Mouse (Mus musculus) lung, postnatal 4 days (tissue): ENCODE measurements around the gene Tnk2.
A peak's percentile ranks its signal among the peaks of the same experiment; 100 is the strongest.

ENCODE experiments used
- DNase-seq, 2 experiments: peaks; one replicate each; pipeline ENCODE4 v3.0.0; 2021

The Tnk2 gene

GRCm38 (mm10) chr16:32679976-32680375 lies 36.3 kb downstream of the Tnk2 start:
- DNase-seq: peak in 1 of 2 experiments; percentile 23

- peak in 1 of 2 experiments; percentile 24 for DNase-seq
Measured at GRCm38 (mm10) chr16:32680806-32681205, 37.1 kb downstream of the Tnk2 start.

DNA sequence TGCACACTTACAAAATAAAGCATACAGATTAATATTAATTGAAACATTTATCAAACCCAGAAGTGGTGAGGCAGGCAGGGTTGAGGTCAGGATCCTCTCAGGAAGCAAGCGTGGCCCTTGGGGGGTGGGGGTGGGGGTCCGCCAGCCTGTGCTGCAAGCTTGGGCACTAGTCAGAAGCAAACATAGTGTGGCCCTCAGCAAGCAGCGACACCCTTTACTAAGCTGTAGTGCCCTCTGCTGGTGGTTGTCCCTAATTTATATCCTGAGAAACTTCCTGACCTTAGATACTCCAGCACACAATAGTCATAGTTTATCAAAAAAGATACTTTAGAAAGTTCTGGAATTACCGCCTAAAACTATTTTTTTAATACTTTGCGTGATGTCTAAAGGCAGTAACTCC lies 38.5 kb downstream of the Tnk2 start:
- peak; percentile 34 to 81 for DNase-seq

DNA sequence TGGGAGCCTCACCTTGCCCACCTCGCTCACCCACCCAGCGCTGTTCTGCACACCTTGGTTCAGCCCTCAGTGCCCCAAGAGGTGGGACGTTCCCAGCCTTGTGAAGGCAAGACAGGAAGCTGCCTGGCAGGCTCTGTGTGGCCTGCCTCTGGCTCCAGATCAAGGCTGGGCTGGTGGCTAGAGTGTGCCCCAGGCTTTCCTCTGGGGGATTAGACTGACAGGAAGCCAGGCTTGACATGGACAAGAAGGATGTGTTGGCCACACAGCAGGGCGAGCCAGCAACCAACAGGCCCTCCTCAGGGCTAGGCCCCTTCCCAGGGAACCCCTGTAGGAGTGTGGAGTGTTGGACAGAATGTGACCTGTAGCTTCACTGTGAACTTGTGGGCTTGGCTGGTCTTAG lies 39.2 kb downstream of the Tnk2 start:
- peak in 1 of 2 experiments; percentile 33 for DNase-seq

DNA sequence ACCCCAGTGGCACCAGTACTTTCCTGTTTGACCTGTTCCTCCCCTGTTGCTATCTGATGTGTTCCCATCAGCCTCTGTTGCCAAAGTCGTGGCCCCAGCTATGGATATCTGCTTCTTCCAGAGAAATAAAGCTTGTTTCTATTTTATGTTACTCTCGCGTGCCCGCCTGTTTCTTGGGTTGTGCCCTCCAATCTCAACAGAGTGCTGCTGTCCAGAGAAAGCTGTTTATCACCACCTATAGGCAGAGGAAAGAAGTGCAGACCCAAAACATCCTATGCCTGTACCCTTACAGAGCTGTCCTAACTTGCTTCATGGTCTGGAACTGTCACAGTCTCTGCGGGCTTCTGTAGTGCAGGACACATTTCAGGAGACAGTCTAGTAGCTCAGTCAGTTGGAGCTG lies 39.7 kb downstream of the Tnk2 start:
- peak in 1 of 2 experiments; percentile 70 for DNase-seq

GRCm38 (mm10) chr16:32685405-32685804 lies 41.7 kb downstream of the Tnk2 start:
- no peak for DNase-seq

DNA sequence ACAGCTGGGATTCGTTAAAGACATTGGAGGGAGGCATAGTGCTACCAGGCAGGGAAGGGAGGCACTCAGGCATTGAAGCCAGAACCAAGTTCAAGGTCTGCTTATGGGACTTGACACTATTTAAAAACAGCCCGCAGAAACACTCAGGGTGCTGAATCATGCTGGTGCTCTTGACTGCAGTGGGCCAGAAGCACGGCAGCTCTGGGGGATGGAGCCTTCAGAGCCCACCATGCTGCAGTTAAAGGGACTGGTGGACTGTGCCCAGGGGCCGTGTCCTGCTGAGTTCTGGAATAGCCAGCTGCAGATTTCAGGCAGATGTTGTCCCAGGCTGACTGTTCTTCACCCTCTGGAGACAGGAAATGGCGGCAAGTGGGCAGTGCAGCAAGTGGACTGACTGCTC lies 42.3 kb downstream of the Tnk2 start:
- DNase-seq: no peak

GRCm38 (mm10) chr16:32687221-32687620 lies 43.5 kb downstream of the Tnk2 start:
- DNase-seq: no peak

DNA sequence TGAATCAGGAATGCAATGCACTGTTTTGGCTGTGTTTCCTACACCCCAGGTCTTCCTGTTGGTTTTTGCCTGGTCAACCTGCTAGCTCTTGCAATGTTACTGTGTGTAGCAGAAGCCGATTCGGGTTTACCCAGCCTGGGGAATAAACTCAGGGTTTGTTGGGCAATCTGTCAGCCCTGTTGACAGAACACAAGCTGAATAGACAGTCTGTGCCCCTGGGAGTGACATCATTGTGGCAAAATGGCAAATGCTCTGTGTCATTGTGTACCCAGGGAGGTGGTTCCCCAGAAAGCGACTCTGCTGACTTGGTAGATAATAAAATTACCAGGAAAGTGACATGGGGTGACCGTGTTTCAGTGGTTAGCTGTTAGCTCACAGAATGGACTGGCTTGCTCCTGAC lies 45.1 kb downstream of the Tnk2 start:
- no peak for DNase-seq

DNA sequence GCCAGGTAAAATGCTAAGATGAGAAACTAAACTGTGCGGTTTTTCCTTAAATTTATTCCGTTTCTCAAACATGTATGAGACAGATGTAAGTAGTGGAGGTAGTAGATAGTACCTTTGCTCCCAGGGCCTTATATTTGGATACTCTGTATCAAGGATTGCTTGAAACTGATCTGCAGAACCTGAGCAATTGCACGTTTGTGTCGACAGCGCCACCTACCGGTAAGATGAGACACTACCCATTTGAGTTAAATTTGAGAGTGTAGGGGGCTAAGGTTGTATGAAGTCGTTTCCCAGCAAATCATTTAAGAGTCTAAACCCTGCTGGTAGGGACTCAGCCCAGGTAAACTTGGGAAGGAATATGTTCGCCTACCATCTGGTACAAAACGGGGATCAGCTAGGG lies 45.8 kb downstream of the Tnk2 start:
- peak in 1 of 2 experiments; percentile 79 for DNase-seq

DNA sequence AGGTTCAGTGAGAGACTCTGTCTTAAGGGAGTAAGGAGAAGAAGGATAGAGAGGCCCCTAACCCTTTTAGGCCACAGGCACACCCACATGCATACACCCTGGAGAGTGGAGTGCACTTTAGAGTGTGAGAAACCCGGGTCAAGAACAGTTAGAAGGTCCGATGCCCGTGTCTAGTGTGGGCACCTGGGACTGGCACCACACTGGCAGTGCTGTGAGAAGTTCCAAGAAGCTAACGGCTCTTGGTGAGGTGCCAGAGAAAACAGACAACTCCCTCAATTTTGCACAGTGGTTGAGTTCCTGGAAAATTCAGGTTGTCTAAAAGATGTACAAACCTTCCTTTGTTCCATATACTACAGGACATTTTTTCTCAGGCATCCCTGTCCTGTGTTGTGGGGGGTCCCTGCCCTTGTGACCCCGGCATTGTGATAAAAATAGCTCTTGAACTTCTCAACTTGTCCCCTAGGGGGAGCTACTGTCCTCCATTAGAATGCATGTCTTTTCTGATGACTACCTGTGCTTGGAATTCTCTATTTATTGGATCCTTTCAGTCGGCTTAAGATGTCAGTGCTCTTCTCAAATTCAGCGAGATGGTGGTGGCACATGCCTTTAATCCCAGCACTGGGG lies 53.3 kb downstream of the Tnk2 start:
- peak in 1 of 2 experiments; percentile 43 for DNase-seq

DNA sequence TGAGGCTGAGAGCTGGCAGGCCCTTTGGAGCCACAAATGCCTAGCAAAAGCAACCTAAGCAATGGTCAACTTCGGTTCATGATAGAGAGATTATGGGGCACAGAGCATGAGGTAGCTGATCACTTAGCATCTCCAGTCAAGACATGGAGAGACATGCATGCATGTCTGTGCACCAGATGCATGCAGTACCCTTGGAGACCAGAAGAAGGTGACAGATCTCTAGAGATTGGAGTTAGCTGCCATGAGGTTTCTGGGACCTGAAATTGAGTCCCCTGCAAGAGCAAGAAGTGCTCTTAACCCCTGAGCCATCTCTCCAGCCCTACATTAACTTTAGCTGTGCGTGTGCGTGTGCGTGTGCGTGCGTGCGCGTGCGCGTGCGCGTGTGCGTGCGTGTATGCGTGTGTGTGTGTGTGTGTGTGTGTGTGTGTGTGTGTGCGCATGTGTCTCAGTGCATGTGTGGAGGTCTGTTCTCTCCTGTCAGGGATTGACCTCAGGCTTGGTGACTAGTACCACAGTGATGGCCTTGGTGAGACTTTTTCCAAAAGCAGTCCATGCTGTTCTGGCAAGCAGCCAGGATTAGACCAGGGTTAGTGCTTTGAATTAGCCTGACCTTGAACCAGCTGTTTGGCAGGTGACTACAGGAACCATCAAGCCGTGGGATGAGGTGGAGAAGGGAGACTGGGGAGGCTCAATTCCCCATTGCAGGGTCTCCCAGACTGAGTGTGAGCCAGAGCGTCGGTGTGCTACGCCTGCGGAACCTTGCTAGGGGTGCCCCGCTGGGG lies 54.2 kb downstream of the Tnk2 start:
- DNase-seq: no peak

GRCm38 (mm10) chr16:32698550-32698949 lies 54.9 kb downstream of the Tnk2 start:
- DNase-seq: no peak

DNA sequence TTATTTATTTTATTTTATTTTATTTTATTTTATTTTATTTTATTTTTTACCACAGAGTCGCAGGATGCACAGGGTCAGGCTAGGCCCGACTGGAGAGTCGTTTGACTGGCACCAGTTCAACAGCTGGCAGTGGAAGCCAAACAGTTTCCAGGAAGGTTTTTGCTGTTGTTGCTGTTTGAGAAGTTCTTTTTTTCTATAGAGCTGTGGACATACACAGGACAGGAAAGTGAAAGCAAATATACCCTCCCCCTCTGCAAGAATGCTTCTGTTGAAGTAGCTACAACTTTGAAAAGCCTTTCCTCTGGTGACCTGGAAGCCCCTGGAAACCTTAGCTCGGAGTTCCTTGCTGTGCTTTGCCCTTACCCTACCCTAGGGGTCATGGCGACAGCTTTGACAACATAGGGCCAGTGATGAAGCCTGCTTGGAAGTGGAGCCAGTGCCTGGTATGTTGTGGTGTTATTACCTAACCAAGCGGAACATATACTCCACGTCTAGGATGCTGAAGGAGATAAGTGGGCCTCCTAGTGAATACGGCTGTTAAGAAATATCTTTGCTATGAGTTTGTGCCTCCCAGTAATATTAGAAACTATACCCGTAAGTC lies 59.7 kb downstream of the Tnk2 start:
- peak; percentile 49 to 58 for DNase-seq

DNA sequence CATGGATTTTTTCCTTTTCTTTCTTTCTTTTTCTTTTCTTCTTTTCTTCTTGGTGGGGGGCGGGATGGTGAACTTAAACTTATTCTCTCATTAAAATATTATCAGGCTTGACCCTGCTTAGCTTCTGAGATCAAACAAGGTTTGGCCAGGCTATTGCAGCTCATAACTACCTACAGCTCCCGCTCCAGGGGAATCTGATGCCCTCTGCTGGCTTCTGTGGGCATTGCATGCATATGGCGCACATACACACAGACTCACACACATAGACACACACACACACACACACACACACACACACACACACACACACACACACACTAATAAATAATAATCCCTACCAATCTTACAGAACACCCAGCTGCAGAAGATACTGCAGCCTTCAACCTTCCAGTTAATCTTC lies 61.9 kb downstream of the Tnk2 start:
- no peak for DNase-seq

DNA sequence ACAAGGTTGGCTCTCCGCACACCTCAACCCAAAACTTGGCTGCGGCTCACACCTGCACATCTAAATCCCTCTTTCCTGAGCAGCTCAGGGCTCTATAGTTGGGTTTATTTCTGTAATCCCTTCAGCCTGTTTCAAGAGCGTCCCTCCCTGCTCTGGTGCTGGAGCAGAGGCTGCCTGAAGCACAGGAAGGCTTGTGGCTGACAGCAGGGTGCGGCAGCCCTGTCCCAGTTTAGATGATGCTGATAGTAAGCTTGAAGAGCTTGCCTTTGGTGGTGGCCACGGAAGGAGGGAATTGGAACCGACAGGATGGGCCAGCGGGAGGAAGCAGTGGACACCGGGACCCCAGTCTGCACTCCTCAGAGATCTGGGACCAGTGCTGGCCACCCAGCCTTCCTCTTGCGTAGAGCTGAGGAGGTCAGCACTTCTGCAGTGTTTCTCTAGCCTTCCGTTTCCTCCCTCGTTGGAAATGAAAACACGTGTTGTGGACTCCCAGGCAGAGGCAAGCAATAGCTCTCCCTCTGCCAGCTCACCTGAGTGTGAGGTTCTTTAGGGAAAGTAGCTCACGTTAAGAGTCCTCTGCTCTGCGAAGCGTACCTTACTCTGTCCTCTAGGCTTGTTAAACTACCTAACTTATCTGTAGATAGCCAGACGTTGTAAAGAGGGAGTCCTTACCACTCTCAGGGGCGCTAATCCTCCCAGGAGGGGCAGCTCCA lies 63.6 kb downstream of the Tnk2 start:
- DNase-seq: no peak

DNA sequence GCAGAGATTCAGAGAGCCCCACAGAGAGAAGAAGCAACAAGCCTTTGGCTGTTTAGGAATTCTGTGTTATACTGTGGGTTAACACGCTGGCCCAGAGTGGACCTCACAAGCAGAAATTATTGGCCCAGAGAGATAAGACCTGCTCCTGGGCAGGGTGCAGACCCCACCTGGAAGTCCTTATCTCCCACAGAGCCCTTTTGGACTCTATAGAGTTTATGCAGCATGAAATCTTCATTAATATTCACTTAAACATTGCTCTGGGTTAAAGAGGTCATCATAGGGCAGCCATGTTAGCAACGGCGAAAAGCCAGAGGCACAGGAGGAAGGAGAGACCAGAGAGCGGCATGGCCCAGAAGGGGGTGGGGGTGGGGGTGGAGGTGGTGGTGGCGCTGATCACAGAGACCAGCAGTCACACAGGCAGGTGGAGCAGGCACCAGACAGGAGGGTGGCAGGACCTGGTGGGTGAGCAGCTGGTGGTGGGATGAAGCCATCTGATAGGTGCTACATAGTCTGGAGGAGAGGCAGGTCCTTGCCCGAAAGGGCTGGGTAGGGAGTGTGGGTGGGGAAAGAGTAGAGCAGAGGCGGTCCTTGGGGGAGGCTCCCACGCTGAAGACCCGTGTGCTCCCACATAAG lies 64.3 kb downstream of the Tnk2 start:
- DNase-seq: no peak

- no peak for DNase-seq
Measured at GRCm38 (mm10) chr16:32708457-32709033, 64.9 kb downstream of the Tnk2 start.

- DNase-seq: no peak
Measured at GRCm38 (mm10) chr16:32709116-32709515, 65.4 kb downstream of the Tnk2 start.

DNA sequence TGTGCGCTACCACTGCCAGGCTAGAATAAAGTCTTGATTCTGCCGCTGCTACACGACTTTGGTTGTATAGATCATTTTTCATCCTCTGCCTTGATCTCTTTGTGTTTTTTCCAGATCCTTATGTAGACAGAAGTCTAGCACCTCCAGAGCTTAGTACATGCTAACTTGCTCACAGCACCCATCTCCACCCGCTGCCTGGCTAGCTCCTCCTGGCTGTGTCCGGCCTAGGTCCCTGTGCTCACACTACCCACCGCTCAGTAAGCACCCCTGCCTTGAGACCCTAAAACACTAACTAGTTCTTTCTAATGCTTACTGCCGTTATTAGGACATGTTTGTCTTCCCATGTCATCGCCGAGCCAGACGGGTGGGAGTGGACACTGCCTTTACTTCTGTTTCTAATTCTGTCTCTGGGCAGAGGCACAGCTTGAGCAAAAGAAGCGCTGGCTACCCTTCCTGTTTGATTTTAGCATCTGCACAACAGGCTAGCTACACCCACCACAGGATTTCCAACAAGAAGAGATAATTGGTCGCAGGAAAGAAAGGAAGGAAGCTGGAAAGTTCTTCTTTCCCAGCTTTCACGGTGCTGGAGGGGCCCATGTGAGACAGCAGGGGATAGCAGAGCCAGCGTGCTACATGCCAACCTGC lies 66.9 kb downstream of the Tnk2 start:
- no peak for DNase-seq

DNA sequence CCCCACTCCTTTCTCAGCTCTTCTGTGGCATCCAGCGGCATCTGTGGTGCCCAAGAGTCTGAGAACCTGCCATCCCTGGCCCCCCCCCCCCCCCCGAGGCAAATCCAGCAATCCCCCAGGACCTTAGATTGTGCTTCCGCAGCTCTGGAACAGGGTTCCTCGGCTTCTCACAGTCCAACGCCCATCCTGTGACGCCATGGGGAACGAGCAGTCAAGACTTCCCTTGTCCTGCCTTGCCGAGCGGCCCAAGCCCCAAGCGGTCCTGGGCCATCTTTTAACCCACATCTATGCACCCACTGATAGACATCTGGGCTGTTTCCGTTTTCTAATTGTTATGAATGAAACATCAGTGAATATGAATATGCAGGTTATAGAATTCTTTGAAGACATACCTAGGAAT lies 68.5 kb downstream of the Tnk2 start:
- no peak for DNase-seq

DNA sequence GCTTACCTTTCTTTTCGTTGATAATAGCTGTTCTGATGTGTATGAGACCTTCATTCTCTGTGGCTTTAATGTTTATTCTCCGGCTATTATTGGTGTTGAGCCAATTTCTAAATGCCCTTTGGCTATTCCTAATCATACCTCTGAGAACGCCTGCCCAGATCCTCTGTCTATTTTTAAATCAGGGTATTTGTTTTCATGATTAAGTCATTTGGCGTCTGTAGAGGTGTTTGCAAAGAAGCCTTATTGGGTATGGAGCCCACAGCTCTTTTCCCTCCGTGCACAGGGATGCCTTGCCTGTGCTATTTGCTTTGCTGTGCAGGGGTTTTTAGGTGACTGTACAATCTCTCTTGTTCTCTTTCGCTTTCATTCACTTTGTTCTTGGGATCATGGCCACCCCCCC lies 69.9 kb downstream of the Tnk2 start:
- DNase-seq: no peak
